Mouse (Mus musculus) right cerebral cortex, postnatal 25 days (tissue): ENCODE measurements around the gene Syncrip.

Source experiments
- DNase-seq: peaks from one replicate; pipeline ENCODE4 v3.0.0; 2022

The Syncrip gene

DNA sequence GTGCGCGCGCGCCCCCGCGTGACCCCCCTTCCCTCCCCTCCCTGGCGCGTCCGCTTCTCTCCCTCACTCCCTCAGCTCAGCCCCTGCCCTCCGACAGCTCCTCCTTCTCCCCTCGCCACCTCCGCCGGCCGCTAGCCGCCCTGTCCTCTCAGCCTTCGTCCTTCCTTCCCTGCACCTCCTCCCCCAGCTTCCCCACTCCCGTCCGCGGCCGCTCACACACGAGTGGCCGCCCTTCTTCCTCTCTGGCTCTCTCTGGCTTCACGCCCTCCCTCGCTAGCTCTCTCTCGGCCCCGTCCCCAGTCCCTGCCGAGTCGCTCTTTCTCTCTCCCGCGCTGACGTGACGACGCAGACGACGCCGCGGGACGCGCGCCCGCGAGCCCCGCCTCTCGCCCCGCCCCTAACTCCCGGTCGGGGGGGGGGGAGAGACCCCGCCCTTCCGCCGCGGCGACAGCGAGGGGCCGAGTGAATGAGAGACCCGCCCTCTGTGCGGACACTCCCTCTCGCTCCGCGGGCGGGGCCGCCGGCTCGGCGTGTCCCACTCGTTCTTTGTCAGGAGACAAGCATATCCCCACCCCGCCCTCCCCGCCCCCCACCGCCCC lies at the start of gene Syncrip:
Gene Syncrip, minus strand, starts transcription at position 345 of the 599 bp plus-strand sequence.
- peak; percentile 91 for DNase-seq

DNA sequence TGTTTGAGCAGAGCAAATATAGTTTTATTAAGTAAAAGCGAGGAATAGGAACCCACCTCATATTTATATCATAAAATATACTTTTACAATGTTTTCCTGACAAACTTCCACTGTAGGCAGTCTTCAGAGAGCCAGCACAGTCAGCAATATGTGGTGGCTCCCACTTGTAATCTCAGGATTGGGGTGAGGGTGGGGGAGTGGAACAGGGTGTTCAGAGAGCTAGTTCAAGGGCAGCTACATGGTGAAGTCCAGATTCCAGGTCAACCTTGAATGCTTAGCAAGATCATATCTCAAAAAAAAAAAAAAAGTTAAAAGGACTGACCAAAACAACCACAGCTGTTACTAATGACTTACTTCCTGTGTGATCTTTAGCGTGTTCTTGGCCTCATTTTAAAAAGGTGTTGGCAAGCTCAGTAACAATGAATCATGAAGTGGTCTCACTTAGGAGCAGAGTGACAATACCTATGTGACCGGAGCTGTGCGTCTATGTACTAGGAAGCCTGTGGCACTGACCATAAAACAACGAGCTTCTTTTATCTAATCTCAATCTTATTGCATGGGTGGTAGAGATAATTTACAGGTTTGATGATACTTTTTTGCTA lies 47.7 kb upstream of the Syncrip start:
- DNase-seq, result no peak

DNA sequence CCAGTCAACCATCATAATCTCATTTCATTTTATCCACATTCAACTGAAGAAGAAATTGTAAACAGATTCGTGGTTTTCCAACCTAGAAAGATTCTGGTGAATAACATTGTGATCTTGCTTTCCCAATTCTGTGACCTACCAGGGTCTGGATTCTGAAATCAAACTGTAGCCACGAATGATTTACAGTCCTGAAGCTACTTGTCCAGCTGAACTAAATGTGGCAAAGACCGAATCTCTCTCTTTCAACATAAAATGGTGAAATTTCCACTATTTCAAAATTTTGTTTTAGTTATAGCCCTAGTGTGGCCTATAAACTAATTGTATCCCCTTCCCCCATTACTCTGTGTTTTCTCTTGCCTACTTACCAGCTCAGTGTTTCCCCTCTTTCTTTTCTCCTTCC lies 47.2 kb upstream of the Syncrip start:
- no peak for DNase-seq

DNA sequence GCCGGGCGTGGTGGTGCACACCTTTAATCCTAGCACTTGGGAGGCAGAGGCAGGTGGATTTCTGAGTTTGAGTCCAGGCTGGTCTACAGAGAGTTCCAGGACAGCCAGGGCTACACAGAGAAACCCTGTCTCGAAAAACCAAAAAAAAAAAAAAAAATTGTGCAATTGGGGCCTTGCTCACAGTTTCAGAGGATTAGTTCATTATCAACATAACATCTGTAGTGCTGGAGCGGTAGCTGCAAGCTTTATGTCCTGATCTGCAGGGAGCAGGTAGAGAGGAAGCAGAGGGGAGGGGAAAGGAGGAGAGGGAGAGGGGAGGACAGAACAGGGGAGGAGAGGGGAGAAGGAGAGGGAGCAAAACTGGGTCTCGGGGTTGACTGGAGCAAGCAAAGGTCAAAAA lies 46.4 kb upstream of the Syncrip start:
- no peak for DNase-seq

DNA sequence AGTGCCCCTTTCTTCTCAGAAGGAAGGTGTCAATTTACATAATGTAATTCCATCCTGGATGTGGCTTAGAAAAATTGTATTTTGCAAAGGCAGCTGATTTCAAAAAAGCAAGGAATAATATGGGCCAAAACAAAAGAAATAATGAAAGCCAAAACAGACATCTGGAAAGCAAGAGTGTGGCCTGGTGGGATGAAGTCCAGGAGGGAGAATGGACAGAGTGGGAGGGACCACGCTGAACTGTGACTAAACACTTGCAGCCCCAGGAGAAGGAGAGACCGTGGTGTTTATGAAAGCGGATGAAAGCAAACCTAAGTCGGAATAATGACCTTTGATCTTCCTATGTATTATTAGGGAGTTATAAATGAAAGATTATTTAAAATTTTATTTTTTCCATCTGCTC lies 45.6 kb upstream of the Syncrip start:
- DNase-seq, result no peak

DNA sequence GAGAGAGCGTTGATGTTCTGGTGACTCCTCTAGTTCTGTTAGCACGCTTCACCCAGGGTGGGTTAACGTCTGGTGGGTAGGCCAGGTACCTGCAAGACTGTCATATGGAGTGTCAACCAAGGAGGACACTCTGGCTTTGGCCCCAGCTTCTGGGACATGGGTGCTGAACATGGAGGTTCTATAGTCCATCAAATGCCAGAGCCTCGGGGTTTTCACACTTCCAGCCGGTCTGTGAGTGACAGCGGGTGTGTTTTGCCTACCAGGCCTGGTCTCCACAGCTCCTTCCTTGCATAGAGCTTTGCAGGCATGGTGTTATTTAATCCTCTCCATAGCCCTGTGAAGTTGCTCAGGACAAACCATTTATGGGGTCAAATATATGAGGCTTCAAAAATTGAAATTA lies 43.0 kb upstream of the Syncrip start:
- DNase-seq, result no peak

DNA sequence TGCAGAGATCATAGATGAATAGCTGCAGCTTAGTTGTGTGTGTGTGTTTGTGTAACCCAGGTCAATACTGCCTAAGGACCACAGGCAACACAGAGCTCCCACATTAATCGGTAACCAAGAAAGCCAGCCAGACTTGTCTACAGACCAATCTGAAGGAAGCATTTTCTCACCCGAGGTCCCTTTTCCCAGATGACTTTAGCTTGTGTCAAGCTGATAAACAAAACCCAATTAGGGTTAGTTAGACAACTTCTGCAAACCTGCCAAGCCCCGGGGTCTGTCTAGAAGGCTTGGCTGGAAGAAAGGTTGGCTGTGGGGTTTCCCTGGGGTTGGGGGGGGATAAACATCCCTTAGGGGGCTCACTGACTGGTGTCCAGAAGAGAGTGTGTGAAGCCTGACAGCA lies 42.4 kb upstream of the Syncrip start:
- DNase-seq, result no peak

DNA sequence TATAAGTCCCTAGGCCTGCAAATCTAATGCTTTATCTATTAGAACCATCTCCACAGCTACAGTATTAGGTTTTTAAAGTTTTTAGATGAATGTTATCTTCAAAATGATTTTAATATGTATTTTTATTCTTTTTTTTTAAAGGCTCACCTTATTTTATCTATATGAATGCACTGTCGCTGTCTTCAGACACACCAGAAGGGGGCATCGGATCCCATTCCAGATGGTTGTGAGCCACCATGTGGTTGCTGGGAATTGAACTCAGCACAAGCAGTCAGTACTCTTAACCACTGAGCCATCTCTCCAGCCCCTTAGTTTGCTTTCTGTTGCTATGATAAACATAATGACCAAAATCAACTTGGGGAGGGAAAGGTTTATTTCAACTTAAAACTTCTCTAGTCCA lies 42.0 kb upstream of the Syncrip start:
- DNase-seq, result no peak

DNA sequence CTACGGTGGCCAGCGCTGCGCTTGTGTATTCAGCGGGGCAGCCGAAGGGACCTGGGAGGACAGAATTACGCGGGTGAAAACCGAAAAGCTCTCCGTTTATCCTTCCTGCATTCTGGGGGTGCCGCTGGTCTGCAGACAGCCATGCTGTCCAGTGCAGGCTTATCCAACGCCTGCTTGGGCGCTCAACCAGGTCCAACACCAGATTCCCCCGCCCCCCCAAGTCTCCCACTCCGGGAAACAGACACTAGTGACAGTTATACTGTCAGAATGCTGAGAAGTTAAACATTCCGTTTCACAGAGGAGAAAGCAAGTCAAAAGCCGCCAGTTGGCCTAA lies 40.9 kb upstream of the Syncrip start:
- DNase-seq, result no peak

DNA sequence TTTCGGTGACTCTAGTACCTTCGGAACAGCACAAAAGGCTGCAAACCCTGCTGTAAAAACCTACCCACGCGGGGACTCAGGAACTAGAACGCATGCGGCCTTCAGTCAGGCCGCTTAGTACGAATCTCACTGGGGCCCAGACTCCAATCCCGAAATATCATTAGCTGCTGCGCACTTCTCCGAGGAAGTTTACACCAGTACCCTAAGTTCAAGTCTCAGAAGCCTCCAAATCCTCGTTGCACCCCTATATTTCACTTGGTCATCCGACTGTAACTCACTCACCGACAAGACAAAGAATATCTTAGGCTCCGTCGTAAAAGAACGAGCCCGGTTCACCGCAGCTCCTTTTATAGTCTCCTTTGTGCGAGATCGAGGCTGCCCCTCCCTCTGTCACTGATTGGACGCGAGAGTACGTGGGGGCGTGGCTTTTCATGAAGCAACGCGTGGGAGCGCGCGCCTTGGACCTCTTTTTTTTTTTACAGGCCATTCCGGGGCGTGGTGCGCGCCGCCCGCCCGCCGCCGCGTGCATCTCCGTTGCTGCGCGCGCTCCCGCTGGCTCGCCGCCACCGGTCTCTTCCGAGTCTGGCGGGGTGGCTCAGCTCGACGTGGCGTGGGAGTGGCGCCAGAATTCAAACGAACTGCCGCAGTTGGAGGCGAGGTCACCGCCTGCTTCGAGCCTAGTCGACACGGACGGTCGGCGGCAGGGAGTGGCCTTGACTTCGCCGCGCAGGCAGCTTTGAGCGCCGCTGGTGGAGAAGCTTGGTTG lies 40.4 kb upstream of the Syncrip start:
- peak; percentile 94 for DNase-seq

DNA sequence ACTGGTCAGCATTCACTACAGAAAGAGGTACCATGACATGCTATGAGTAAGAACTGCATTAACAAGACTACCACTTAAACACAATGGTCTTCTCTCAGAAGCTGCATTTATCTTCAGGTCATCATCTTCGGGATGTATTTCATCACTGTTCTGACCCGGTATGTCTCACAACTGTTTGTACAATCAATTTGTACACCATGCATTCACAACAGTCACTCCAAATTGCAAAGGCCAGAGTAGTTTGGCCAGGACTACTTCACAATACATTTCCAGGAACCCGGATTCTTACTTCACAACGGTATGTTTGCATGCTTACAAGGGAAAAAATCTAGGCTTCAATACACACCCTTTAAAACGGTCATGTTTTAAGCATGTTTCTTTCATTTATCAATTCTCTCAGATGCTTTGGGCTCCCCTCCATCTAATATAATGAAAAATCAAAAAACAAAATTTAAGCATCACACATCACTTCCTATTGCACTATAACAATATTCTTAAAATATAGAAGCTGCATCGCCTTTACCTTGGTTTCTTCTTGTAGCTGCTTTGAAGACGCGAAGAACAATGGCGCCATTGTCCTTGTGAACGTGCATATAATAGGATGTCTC lies 39.7 kb upstream of the Syncrip start:
- no peak for DNase-seq

DNA sequence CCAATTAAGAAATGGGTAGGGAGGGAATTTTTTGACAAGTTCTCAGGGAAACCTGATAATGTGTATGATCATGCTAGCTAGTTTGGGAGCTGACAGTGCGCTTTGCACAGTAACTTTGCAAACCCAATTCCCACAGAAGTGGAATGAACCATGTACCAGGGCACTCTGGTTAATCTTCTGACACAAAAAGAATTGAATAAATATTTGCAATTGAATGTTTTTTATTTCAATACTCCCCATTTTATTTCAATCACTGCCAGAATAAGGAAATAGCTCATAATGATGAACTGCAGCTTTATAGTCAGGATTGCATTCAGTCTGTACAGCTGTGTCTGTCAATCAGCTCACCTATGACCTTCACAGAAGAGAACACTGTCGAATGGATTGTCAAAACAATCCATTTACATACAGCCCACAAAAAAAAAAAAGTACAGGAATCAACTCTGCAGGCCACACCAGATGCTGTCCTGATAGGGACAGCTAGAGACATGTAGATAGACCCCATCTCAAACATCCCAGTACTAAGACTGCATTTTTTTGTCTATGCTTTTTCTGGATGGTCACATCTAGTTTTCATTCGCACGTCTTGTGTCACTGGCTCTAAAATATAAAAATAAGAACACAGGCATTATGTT lies 38.6 kb upstream of the Syncrip start:
- no peak for DNase-seq

DNA sequence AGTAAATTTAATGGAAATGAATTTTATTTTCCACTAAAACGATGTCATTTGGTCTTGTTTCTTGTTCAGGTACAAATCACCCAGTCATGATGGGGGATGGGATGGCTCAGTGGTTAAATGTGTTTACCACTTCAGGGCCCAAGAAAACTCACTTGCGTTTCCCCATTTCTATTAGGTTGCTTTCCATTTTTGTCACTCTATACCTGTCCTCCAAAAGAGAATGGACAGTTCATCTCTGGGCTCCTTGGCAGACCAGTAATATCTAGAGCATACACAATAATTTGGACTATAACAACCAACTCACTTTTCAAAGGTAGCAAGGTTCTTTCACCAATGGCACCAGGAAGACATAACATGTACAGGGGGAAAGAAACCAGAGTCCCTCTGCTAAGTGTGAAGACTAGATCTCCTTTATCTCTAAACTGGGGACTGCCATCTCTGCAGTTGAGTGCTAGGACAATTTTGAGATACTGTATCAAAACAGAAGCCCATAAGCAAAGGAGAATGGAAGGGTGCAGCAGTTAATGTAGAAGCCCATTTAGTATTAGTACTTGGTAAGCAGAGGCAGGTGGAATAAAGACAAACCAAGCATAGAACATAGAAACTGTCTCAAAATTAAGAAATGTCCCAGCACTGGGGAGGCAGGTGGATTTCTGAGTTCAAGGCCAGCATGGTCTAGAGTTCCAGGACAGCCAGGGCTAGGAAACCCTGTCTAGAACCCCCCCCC lies 37.9 kb upstream of the Syncrip start:
- DNase-seq, result no peak

DNA sequence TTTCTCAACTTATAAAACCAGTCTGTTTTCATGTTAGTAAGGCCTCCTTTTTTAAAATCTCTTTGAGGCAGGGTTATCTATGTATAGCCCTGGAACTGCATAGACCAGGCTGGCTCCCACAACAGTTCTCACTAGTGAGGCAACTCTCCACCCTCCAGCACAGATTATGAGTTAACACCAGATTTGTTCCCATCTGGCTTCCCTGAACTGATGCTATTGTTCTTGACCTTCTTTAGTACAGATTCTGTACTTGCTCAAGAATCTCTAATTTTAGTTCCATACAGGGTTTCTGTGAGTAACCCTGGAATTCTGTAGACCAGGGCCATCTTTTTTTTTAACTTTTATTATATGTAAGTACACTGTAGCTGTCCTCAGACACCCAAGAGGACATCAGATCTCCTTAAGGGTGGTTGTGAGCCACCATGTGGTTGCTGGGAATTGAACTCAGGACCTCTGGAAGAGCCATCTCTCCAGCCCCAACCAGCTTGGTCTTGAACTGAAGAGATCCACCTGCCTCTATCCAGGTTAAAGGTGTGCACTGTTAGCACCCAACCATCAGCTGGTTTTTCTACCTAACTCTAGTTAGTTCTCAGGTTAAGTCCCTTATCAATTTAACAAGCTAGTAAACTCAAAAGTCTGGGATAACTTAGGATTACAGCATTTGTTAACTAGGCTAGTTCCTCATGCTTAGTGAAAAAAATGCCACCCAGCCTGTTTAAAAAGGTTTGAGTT lies 37.2 kb upstream of the Syncrip start:
- no peak for DNase-seq

DNA sequence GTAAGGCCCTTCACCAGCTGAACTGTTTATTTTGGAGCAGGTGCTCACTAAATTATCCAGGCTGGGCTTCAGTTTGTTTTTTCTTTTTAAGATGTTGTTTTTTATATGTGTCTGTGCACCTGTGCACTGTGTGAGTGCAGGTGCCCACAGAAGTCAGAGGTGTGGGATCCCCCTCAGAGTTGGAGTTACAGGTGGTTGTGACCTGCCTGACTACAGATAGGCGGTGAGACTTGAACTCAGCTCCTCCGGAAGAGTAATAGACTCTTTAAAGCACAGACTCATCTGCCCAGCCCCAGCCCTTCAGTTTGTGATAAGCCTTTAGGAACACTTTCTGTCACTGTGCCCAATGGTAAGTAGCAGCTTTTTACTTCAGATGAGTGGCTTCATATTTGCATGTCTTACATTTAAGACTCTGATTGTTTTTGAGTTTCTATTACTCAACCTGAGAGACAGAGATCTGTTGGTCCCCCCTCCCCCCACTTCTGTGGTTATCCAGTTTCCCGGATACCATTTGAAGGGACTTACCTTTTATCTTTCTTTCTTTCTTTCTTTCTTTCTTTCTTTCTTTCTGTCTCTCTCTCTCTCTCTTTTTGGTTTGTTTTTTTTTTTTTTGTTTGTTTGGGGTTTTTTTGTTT lies 34.1 kb upstream of the Syncrip start:
- no peak for DNase-seq

DNA sequence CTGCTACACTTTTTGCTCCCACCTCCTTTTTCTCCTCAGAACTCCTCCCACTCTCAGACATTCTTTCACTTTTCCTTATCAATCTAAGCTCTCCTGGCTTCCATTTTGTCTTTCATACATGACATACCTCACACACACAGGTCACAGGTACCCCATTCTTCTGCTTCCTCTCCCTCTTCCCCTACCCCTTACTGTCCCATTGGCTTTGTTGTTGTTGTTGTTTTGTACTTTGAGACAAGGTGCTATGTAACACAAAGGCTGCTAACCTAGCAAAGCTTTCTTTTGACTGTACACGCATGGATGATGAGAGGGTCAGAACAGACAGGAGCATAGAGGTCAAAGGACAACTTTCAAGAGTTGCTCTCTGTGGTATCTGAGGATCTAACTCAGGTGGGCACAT lies 33.2 kb upstream of the Syncrip start:
- no peak for DNase-seq

DNA sequence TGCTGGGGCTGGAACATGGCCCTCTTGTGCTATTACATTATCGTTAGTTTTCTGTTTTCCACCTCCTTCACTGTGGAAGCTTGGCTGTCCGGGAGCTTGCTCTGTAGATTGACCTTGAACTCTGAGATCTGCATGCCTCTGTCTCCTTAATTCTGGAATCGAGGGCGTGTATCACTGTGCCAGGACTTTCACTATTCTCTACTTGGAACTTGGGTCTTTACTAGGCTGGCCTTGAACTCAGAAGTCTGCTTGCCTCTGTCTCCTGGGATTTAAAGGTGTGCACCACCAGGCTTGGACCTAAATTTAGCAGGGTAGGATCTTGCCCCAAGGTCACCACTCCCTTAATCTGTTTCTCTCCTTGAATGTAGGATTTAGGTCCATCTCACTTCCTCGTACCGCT lies 19.5 kb upstream of the Syncrip start:
- DNase-seq, result no peak

DNA sequence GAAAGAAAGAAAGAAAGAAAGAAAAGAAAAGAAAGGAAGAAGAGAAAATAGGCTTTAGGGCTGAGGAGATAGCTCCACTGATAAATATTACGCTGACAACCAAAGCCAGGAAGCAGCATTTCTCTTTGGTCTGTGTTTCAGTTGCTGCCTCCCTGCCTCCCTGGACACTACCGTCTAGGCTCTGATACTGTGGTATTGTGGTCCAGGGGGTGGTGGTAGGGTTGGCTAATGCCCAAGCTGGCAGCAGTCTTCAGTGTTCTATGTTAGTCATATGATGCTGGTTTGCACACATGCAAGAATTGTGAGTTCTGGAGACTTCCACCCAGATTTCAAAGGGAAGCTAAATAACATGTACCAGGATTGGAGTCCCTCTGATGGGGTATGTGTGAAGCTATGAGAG lies 17.7 kb upstream of the Syncrip start:
- DNase-seq, result no peak

DNA sequence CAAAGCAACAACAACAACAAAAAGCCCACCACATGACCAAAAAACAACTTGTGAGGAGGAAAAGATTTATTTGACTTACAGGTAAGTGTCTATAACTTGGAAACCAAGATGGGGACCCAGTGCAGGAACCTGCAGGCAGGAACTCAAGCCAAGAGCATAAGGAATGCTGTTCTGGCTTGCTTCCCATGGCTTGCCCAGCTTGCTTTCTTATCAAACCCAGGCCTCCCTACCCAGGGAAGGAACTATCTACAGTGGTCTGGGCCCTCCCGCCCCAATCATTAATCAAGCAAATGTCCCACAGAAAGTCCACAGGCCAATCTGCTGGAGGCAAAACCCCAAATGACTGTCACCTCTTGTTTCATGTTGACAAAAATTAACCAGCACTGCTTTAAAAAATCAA lies 10.1 kb upstream of the Syncrip start:
- no peak for DNase-seq

DNA sequence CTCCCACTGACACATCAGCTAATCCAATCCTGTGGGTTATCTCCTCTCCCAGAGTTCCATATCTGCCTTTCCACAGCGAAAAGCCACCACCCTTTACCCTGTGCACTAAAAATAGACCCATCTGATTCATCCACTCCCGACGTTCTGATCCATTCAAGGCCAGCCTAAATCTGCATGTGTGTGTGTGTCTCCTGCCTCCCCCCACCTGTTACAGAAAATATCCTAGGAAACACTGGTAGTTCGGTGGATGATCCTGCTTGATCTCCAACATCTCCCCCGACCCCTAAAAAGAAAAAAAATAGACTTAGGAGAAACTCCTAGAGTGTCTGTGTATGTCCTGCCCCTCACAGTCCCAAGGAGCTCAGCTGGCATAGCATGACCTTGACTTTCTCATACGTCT lies 2.2 kb upstream of the Syncrip start:
- no peak for DNase-seq

DNA sequence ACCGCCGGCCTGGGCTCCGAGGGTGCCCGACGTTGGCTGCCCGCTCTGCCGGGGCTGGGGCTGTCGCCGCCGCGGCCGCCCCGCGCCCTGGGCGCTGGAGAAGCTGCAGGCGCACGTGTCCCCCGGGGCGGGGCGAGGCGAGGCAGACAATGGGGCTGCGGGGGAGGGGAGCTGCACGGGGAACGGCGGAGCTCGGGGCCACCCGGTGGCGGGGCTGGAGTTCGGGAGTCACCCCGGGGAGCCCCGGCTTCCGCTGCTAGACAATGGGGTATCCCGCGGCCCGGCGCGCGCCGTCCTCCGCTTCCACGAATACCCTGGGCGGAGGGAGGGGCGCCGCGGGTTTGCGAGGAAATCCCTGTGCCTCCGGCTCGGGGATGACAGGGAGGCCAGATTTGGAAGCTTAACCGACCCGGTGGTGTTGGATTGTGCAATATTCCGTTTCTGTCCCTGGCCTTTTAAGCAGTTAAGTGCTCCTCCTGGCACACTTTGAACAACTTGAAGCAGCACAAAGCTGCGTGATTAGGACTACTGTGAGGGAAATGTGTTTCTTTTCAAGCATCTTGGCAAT lies 539 bp upstream of the Syncrip start:
- peak; percentile 87 for DNase-seq

DNA sequence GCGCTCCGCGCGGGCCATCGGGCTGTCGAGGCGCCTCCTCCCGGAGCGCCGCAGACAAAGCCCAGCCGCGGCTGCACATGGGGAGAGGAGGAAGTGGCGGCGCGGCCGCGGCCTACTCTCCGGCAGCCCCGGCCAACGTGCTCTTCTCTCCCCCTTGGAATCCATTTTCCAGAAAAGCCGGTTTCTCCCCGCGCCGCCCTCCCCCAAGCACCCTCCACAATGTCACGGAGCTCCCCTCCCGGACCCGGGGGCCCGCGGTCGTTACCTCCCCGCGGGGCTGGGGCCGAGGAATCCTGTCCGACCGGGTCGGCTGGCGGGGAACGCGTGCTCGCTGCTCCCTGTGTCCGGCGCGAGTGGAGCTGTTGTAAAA lies 598 bp downstream of the Syncrip start:
- no peak for DNase-seq
